Mouse (Mus musculus) myocyte (in vitro differentiated cells): ENCODE measurements around the gene Hs3st1. TPM values are rescaled to one million over a fixed set of nuclear protein-coding genes. Genes with fewer than 3 reads are reported as not detected.

Experiments
- H3K27me3 ChIP-seq: one replicate; pipeline ENCODE4 v1.6.1; 2011; ENCODE audit not compliant: control insufficient read depth, insufficient read depth, insufficient read length
- H3K36me3 ChIP-seq: one replicate; pipeline ENCODE4 v1.6.1; 2011; ENCODE audit not compliant: control insufficient read depth, insufficient read depth
- H3K4me2 ChIP-seq: one replicate; pipeline ENCODE4 v1.6.1; 2011; ENCODE audit warnings: low read depth, control low read depth
- H3K4me3 ChIP-seq: one replicate; pipeline ENCODE4 v1.5.1; 2011; ENCODE audit warnings: mild to moderate bottlenecking, control low read depth, moderate library complexity
- H3K79me2 ChIP-seq: one replicate; pipeline ENCODE4 v1.6.1; 2011; ENCODE audit not compliant: control insufficient read depth, insufficient read depth
- H3ac ChIP-seq: one replicate; pipeline ENCODE4 v1.6.1; 2011; ENCODE audit not compliant: control insufficient read depth, insufficient read length
- CEBPB ChIP-seq: IDR thresholded peaks from 2 replicates; pipeline ENCODE4 v1.6.1; 2011; ENCODE audit warnings: mild to moderate bottlenecking, moderate library complexity; ENCODE audit not compliant: poor library complexity, insufficient read depth, severe bottlenecking
- E2F4 ChIP-seq: IDR thresholded peaks from one replicate; pipeline ENCODE4 v1.6.1; 2011; ENCODE audit warnings: mild to moderate bottlenecking, control low read depth, moderate library complexity; ENCODE audit not compliant: insufficient read depth
- MAX ChIP-seq: IDR thresholded peaks from one replicate; pipeline ENCODE4 v1.6.1; 2011; ENCODE audit warnings: low read depth, mild to moderate bottlenecking, control low read depth
- MYOD1 ChIP-seq, 3 experiments: IDR thresholded peaks; one replicate each; pipeline ENCODE4 v1.6.1; 2011; ENCODE audit warnings: control low read depth in 2 of 3, low read depth in 2 of 3, mild to moderate bottlenecking in 2 of 3, moderate library complexity in 1 of 3; ENCODE audit not compliant: insufficient read length in 2 of 3, control insufficient read depth in 1 of 3
- MYOG ChIP-seq, 3 experiments: IDR thresholded peaks; one replicate each; pipeline ENCODE4 v1.6.1; 2011; ENCODE audit warnings: control low read depth in 2 of 3, low read depth in 2 of 3, mild to moderate bottlenecking in 2 of 3; ENCODE audit not compliant: insufficient read length in 2 of 3, control insufficient read depth in 1 of 3, insufficient read depth in 1 of 3
- POLR2A ChIP-seq: IDR thresholded peaks from one replicate; pipeline ENCODE4 v1.6.1; 2011; ENCODE audit warnings: low read depth, mild to moderate bottlenecking, control low read depth, moderate library complexity; ENCODE audit not compliant: insufficient read length
- POLR2AphosphoS2 ChIP-seq: IDR thresholded peaks from one replicate; pipeline ENCODE4 v1.6.1; 2011; ENCODE audit warnings: low read depth, control low read depth; ENCODE audit not compliant: insufficient read length
- REST ChIP-seq: IDR thresholded peaks from one replicate; pipeline ENCODE4 v1.6.1; 2011; ENCODE audit warnings: mild to moderate bottlenecking, control low read depth, moderate library complexity; ENCODE audit not compliant: insufficient read depth, insufficient read length
- SRF ChIP-seq: IDR thresholded peaks from one replicate; pipeline ENCODE4 v1.6.1; 2011; ENCODE audit warnings: low read depth; ENCODE audit not compliant: control insufficient read depth, insufficient read length
- TCF12 ChIP-seq: IDR thresholded peaks from one replicate; pipeline ENCODE4 v1.6.1; 2011; ENCODE audit warnings: mild to moderate bottlenecking, control low read depth; ENCODE audit not compliant: poor library complexity, insufficient read depth, severe bottlenecking
- TCF3 ChIP-seq: IDR thresholded peaks from one replicate; pipeline ENCODE4 v1.6.1; 2011; ENCODE audit warnings: low read depth, control low read depth; ENCODE audit not compliant: insufficient read length
- USF1 ChIP-seq: IDR thresholded peaks from one replicate; pipeline ENCODE4 v1.6.1; 2011; ENCODE audit warnings: low read depth, mild to moderate bottlenecking, control low read depth, moderate library complexity
- polyA plus RNA-seq: library from polyadenylated mRNA; unstranded; fragments of >200 nt; fragmentation: generic; extraction: Trizol; gene quantifications from one replicate; pipeline ENCODE4 v1.2.1, GENCODE M21; 2012; ENCODE audit warnings: missing spikeins

The Hs3st1 gene
- polyA plus RNA-seq, 1 experiment, result 1.9 TPM

DNA sequence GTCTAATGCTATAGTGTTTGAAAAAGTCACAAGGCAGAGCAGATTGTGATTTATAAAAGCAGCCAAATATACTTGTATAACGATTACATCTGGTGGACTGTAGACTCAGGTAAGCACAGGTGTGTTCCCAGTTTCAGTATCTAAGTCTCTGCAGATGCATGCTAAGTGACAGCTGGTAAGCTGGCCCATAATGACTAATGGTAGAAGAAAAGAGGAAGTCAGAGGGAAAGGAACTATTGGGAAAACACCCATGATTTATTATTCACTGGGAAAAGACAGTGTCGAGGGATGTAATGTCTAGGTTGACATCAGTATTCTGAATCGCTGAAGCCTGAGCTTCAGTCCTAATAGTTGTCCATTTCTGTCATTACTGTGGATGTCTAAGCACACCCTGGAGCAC is 49.7 kb downstream of the Hs3st1 start:
- no peak overlapping the region for H3ac ChIP-seq
- no peaks in the 10 kb centered on the region for H3K79me2 ChIP-seq
- H3K27me3 ChIP-seq, result no peaks in the 10 kb centered on the region
- TF ChIP-seq TCF12, result no peak
- no peak for TF ChIP-seq POLR2AphosphoS2
- no peak for TF ChIP-seq CEBPB
- no peak for TF ChIP-seq MAX
- no peak for TF ChIP-seq MYOG (IDR thresholded peaks at IDR 0.05; ENCODE audit: control insufficient read depth in 1 of 3, insufficient read depth in 1 of 3, insufficient read length in 2 of 3, low read depth in 2 of 3)
- TF ChIP-seq USF1, result no peak
- TF ChIP-seq E2F4, result no peak
- TF ChIP-seq MYOD1 (IDR thresholded peaks at IDR 0.05; ENCODE audit: control insufficient read depth in 1 of 3, insufficient read length in 2 of 3, low read depth in 2 of 3), result no peak
- no peak overlapping the region for H3K4me2 ChIP-seq
- H3K4me3 ChIP-seq, result no peak overlapping the region
- no peaks in the 10 kb centered on the region for H3K36me3 ChIP-seq

DNA sequence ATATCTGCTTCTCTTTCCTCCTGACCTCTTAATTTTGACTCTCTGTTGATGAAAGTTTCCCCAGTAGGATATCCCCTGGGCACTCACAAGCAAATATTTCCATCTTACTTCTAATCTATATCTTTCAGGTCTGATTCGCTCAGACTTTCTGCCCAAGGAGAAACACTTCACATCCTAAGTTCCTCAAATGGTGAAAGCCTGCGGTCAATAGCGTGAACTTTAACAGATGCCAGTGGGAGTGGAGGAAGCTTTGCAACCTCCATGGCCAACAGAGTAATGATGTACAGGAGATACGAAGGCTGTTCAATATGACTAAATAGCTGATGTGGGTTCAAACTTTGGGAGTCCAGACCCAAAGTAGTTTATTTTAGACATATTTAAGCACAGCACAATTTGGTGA is 94.4 kb downstream of the Hs3st1 start:
- Histone ChIP-seq H3K4me3 (no peak overlapping the region), H3K36me3 (no peaks in the 10 kb centered on the region), H3K79me2 (no peaks in the 10 kb centered on the region), H3K27me3 (no peaks in the 10 kb centered on the region), H3ac (no peak overlapping the region), H3K4me2 (no peak overlapping the region)
- TF ChIP-seq USF1, result no peak
- no peak for TF ChIP-seq MYOD1 (IDR thresholded peaks at IDR 0.05; ENCODE audit: control insufficient read depth in 1 of 3, insufficient read length in 2 of 3, low read depth in 2 of 3)
- TF ChIP-seq SRF, result no peak
- no peak for TF ChIP-seq E2F4
- TF ChIP-seq MYOG (IDR thresholded peaks at IDR 0.05; ENCODE audit: control insufficient read depth in 1 of 3, insufficient read depth in 1 of 3, insufficient read length in 2 of 3, low read depth in 2 of 3), result no peak
- TF ChIP-seq CEBPB, result no peak
- no peak for TF ChIP-seq MAX

DNA sequence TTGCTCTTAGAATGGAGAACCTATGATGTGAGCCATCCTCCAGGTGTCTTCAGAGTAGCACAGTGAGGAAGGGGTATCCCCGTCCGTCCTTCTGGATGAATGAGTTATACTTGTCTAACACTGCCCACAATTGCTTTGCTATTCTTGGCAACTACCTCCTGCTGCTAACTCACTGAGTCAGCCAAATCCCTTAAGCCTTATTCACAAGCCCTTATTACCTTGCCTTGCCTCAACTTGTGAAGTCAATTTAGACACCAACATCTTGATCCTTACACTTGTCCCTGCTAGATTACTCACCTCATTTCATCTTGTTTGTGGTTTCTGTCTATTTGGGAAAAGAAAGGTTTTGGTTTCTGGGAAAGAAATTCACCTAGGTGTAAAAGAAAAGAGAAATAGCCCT is 95.9 kb downstream of the Hs3st1 start:
- no peak overlapping the region for H3K4me2 ChIP-seq
- no peak for TF ChIP-seq REST
- no peak for TF ChIP-seq POLR2A
- TF ChIP-seq TCF3, result no peak
- no peak for TF ChIP-seq SRF
- no peak for TF ChIP-seq CEBPB
- TF ChIP-seq POLR2AphosphoS2, result no peak
- no peak for TF ChIP-seq USF1
- no peak for TF ChIP-seq MYOD1 (IDR thresholded peaks at IDR 0.05; ENCODE audit: control insufficient read depth in 1 of 3, insufficient read length in 2 of 3, low read depth in 2 of 3)
- TF ChIP-seq MYOG (IDR thresholded peaks at IDR 0.05; ENCODE audit: control insufficient read depth in 1 of 3, insufficient read depth in 1 of 3, insufficient read length in 2 of 3, low read depth in 2 of 3), result no peak
- no peak for TF ChIP-seq TCF12
- no peak for TF ChIP-seq E2F4
- no peak for TF ChIP-seq MAX
- H3K36me3 ChIP-seq, result no peaks in the 10 kb centered on the region
- H3K79me2 ChIP-seq, result no peaks in the 10 kb centered on the region
- H3K27me3 ChIP-seq, result no peaks in the 10 kb centered on the region
- no peak overlapping the region for H3ac ChIP-seq
- H3K4me3 ChIP-seq, result no peak overlapping the region

DNA sequence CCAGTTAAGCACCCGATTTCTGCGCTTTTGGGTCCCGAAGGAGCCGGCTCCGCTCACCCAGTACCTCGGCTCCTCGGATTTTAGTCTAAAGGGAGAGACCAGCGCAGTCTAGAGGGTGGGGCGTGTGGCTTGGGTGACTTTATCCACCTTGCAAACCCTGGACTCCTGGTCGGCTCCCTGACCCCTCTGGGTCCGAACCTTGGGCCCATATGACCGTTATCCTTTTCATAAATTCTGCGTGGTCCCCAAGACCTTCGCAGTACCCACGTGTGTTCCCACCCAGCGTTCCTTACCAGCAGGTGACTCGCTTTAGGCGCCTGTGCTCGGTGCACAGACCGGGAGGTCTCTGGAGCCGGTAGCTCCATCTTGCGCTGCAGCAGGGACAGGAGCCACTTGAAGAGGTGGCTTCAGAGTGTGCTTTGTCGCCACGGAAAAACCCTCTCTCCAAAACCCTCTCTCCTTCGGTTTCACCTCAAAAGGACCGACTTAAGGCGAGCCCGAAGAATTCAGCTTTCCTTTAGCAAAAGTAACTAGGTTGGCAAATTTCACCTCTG is 110.4 kb downstream of the Hs3st1 start:
- Histone ChIP-seq H3ac (no peak overlapping the region), H3K36me3 (no peaks in the 10 kb centered on the region), H3K4me3 (peak overlapping the region; percentile 11), H3K4me2 (peak overlapping the region; percentile 76), H3K79me2 (no peaks in the 10 kb centered on the region), H3K27me3 (peaks cover 15% of the 10 kb centered on the region)
- no peak for TF ChIP-seq POLR2A
- TF ChIP-seq POLR2AphosphoS2, result no peak
- no peak for TF ChIP-seq MYOD1 (IDR thresholded peaks at IDR 0.05; ENCODE audit: control insufficient read depth in 1 of 3, insufficient read length in 2 of 3, low read depth in 2 of 3)
- no peak for TF ChIP-seq USF1
- no peak for TF ChIP-seq SRF
- TF ChIP-seq REST, result no peak
- TF ChIP-seq MAX, result no peak
- TF ChIP-seq TCF12, result no peak
- no peak for TF ChIP-seq CEBPB
- no peak for TF ChIP-seq E2F4
- TF ChIP-seq TCF3, result no peak
- TF ChIP-seq MYOG (IDR thresholded peaks at IDR 0.05; ENCODE audit: control insufficient read depth in 1 of 3, insufficient read depth in 1 of 3, insufficient read length in 2 of 3, low read depth in 2 of 3), result no peak
